Mouse (Mus musculus) spleen, adult 2 months (tissue): ENCODE measurements around the gene Ston2. TPM values are rescaled to one million over a fixed set of nuclear protein-coding genes. Genes with fewer than 3 reads are reported as not detected.

Experiments used
- DNase-seq, 2 experiments: peaks; one replicate each; pipeline versions ENCODE4 v3.0.0 to v3.0.0-alpha.2; 2012 to 2021; ENCODE audit warnings: low spot score in 2 of 2, low read depth in 1 of 2
- H3K27ac ChIP-seq: fragments of 200-500 bp; 2 replicates; pipeline ENCODE4 v1.5.1; 2012; ENCODE audit warnings: low read length, inconsistent platforms; ENCODE audit not compliant: insufficient read depth
- H3K27me3 ChIP-seq: fragments of 200-500 bp; 2 replicates; pipeline ENCODE4 v1.6.1; 2012; ENCODE audit warnings: mild to moderate bottlenecking, moderate library complexity, low read length, inconsistent platforms; ENCODE audit not compliant: control insufficient read depth, insufficient read depth
- H3K36me3 ChIP-seq: fragments of 200-500 bp; 2 replicates; pipeline ENCODE4 v1.6.1; 2012; ENCODE audit warnings: mild to moderate bottlenecking, low read length, inconsistent platforms; ENCODE audit not compliant: control insufficient read depth, insufficient read depth
- H3K4me1 ChIP-seq: fragments of 200-500 bp; 2 replicates; pipeline ENCODE4 v1.6.1; 2011; ENCODE audit warnings: inconsistent platforms; ENCODE audit not compliant: control insufficient read depth, insufficient read depth, insufficient read length
- H3K4me3 ChIP-seq: fragments of 200-500 bp; 2 replicates; pipeline ENCODE4 v1.5.1; 2011; ENCODE audit warnings: mild to moderate bottlenecking, inconsistent platforms; ENCODE audit not compliant: insufficient read depth, insufficient read length; ENCODE audit errors: extremely low read depth
- CTCF ChIP-seq: fragments of 200-500 bp; IDR thresholded peaks from 2 replicates; pipeline ENCODE4 v1.5.1; 2011; ENCODE audit warnings: mild to moderate bottlenecking, inconsistent platforms; ENCODE audit not compliant: insufficient read depth, insufficient read length, insufficient replicate concordance; ENCODE audit errors: extremely low read depth
- POLR2A ChIP-seq: fragments of 200-500 bp; IDR thresholded peaks from 2 replicates; pipeline ENCODE4 v1.6.1; 2011; ENCODE audit warnings: low read depth, low read length, inconsistent platforms
- WGBS: fragments of 180-500 bp; shearing (Covaris S2); methylation state at CpG from one replicate; pipeline ENCODE4 v1.1.7; 2018; 5-methylcytosine and 5-hydroxymethylcytosine counted together
- polyA plus RNA-seq: library from polyadenylated mRNA; depleted of rRNA; stranded (reverse); fragments of >200 nt; gene quantifications from 2 replicates; pipeline ENCODE4 v1.2.3, GENCODE M21; 2012

Ston2 gene
- polyA plus RNA-seq, 1 experiment: 8.1 TPM

DNA sequence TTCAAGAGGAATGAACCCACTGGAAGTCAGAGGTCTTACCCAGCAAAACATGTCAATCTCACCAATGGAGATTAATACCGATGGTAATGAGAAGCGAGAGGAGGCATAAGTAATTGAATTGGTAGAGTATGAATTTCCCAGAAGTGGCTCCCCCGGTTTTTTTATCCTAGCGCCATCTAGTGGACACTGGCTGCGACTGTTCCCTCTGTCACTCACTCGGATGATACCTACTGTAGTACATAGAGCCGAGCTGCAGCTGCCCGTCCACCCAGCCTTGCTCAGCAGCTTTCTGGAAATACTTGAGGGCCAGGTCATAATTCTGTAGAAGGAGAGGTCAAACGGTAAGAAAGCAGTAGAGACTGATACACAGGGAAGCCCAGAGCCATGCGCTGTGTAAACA lies 27.8 kb upstream of the Ston2 start:
- TF ChIP-seq CTCF (peak; percentile 32; the same call in 1 of the 2 replicates), POLR2A (no peak)
- H3K36me3 ChIP-seq: peaks cover 46% of the 10 kb centered on the region
- no peak overlapping the region for H3K27ac ChIP-seq
- WGBS: 35% methylated on average over 10 of the region's 10 CpGs
- H3K4me3 ChIP-seq: no peak overlapping the region
- peak in 1 of 2 experiments; percentile 47 for DNase-seq
- H3K27me3 ChIP-seq: no peaks in the 10 kb centered on the region
- no peaks in the 10 kb centered on the region for H3K4me1 ChIP-seq

DNA sequence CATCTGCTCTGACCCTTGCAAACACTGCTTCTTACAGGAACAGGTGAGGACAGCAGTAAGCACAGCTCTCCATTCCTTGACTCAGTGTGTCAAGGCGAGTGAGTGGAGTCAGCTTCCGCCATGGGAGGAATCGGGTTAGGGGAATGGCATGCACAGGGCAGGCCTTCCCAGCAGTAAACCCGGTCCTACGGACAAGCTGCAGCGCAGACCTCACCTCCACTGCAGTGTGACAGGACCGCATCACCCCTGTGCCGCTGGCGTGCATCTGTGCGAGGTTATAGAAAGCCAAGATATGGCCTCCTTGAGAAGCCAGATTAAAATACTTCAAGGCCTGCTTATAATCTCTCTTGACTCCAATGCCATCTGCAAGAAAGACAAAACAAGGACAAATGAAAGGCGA lies 27.4 kb upstream of the Ston2 start:
- TF ChIP-seq CTCF (no peak), POLR2A (no peak)
- Histone ChIP-seq H3K4me3 (no peak overlapping the region), H3K4me1 (no peaks in the 10 kb centered on the region), H3K27ac (no peak overlapping the region), H3K36me3 (peaks cover 46% of the 10 kb centered on the region), H3K27me3 (no peaks in the 10 kb centered on the region)
- 92% methylated on average over 11 of the region's 11 CpGs for WGBS
- no peak for DNase-seq

DNA sequence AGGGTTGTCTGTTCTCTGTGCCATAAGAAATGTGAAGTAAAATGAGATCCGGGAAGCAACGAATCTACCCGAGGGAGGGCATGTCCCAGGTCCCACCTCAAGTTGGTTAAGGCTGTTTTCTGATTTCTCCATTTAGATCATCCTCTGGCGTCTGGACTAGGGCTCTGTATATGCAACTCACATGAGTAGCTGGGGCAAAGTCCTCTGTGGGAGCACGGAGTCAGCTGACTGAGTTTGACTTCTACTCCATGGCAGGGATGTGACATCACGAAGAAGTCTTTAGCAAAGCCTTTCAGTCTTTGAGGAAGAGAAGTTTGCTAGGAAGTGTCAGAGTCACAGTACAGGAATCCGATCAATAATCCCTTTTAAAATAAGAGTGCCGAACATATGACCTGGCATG lies 20.7 kb upstream of the Ston2 start:
- no peak for DNase-seq
- H3K4me3 ChIP-seq: no peak overlapping the region
- H3K27me3 ChIP-seq: no peaks in the 10 kb centered on the region
- no peaks in the 10 kb centered on the region for H3K4me1 ChIP-seq
- peaks cover 35% of the 10 kb centered on the region for H3K36me3 ChIP-seq
- no peak overlapping the region for H3K27ac ChIP-seq
- no peak for TF ChIP-seq POLR2A
- TF ChIP-seq CTCF: no peak
- WGBS: 94% methylated on average over 8 of the region's 8 CpGs

DNA sequence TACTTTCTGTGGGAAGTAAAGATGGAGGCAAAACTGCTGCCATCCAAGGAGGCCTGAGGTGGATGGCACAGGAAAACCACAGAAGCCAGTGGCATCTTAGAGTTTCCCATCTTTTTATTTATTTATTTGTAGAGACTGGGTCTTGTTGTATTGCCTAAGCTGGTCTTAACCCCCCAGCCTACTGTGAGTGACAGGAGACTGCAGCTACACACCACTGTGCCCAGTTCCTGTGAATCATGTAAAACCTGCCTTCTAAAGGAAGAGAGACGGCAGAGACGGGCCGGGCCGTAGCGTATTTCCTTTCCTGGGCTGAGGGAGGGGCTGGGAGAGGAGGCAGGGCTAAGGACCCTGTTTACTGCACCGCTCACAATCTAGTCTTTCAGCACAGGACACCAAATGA lies 19.6 kb upstream of the Ston2 start:
- TF ChIP-seq POLR2A: no peak
- TF ChIP-seq CTCF: no peak
- no peak for DNase-seq
- H3K36me3 ChIP-seq: peaks cover 27% of the 10 kb centered on the region
- H3K4me3 ChIP-seq: no peak overlapping the region
- H3K27ac ChIP-seq: no peak overlapping the region
- WGBS: 69% methylated on average over 6 of the region's 6 CpGs
- H3K4me1 ChIP-seq: peaks cover 3% of the 10 kb centered on the region; the same call in 1 of the 2 replicates
- no peaks in the 10 kb centered on the region for H3K27me3 ChIP-seq

DNA sequence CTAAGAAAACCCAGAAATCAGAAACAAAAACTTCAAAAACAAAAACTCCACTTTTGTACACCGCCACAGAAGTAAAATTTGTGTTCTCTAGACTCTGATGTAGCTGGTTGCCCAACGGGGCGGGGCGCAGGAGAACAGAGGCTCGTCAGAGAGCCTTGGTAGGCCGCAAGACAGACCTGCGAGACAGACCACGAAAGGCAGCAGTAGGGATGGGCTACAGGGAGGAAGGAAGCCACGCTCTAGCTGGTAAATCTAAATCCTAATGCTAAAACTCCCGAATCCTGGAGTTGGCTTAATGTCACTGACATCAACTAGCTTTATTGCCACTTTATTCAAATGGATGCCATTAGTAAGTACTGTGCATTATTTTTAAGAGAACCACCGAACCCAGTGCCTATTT lies 18.9 kb upstream of the Ston2 start:
- Histone ChIP-seq H3K36me3 (peaks cover 23% of the 10 kb centered on the region), H3K4me1 (peaks cover 6% of the 10 kb centered on the region; the same call in 1 of the 2 replicates), H3K27ac (no peak overlapping the region), H3K27me3 (no peaks in the 10 kb centered on the region), H3K4me3 (no peak overlapping the region)
- no peak for TF ChIP-seq POLR2A
- TF ChIP-seq CTCF: no peak
- DNase-seq: no peak
- 77% methylated on average over 11 of the region's 11 CpGs for WGBS

DNA sequence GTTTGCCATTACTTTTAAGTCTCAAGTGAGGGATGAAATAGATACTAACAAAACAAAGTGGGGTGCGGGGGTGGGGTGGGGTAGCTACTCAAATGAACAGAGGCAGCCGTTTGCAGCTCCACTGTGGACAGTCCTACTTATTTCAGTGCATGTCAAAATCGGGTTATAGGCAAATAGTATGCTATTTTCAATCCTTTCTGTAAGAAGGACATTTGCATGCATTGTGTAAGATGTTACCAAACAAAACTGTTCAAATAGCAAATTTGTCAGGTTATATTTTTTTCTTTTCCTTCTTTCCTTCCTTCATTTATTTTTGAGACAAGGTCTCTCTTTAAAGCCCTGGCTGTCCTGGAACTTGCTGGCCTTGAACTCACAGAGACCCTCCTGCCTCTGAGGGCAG lies 16.1 kb upstream of the Ston2 start:
- TF ChIP-seq POLR2A (no peak), CTCF (no peak)
- no peak for DNase-seq
- no peaks in the 10 kb centered on the region for H3K27me3 ChIP-seq
- H3K4me1 ChIP-seq: peaks cover 6% of the 10 kb centered on the region; the same call in 1 of the 2 replicates
- H3K4me3 ChIP-seq: no peak overlapping the region
- H3K36me3 ChIP-seq: peaks cover 13% of the 10 kb centered on the region
- H3K27ac ChIP-seq: no peak overlapping the region
- 64% methylated on average over 3 of the region's 3 CpGs for WGBS

DNA sequence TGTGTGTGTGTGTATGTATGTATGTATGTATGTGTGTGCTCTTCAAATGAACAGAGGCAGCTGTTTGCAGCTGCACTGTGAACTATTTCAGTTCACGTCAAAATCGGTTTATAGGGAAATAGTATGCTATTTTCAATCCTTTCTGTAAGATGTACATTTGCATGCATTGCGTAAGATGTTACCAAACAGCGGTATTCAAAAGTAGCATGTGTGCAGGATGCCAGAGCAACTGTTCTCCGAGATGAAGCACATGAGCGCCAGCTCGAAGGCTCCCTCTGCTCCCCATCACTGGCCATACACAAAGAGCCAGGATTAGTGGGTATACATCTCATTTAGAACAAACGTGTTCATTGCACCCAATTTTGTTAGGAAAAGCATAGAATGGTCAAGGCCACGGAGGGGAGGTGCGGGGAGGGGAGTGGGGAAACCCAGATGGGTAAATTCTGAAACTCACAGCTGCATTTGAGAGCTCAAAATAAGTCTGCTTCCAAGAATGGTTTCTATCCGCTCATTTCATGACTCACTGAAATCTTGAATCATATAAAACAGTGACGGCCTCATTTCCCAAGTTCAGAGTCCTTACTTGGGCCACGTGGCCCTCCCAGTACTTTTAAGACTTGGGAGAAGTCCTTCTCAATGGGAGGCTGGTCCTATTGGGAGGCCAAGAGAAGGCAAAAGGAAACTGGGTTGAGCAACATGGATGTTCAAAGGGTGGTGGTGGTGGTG lies 15.2 kb upstream of the Ston2 start:
- H3K36me3 ChIP-seq: peaks cover 4% of the 10 kb centered on the region
- WGBS: 64% methylated on average over 13 of the region's 13 CpGs
- no peak for DNase-seq

More for the DNA sequence above, 15.2 kb upstream of the Ston2 start:
- Histone ChIP-seq H3K27me3 (no peaks in the 10 kb centered on the region), H3K4me1 (peaks cover 6% of the 10 kb centered on the region; the same call in 1 of the 2 replicates), H3K4me3 (no peak overlapping the region), H3K27ac (no peak overlapping the region; the same call in 1 of the 2 replicates)
- TF ChIP-seq POLR2A (no peak), CTCF (no peak)
